Mouse (Mus musculus) neural tube, embryonic 14.5 days (tissue): ENCODE data around the gene Dlg4. TPM values are rescaled to one million over a fixed set of nuclear protein-coding genes. Genes with fewer than 3 reads are reported as not detected.

Experiments
- ATAC-seq: fragments of 200-750 bp; cut with Nextera tagmentation; 2 replicates; pipeline ENCODE4 v1.8.0; 2017; ENCODE audit warnings: low read depth, mild to moderate bottlenecking, moderate TSS enrichment, moderate library complexity
- H3K27ac ChIP-seq: fragments of 300-500 bp; sonication (generic); 2 replicates; pipeline ENCODE4 v1.5.1; 2014; ENCODE audit warnings: low read depth, mild to moderate bottlenecking, control low read depth, low read length, moderate library complexity, mixed read lengths
- H3K27me3 ChIP-seq: fragments of 300-500 bp; sonication (generic); 2 replicates; pipeline ENCODE4 v1.6.1; 2014; ENCODE audit warnings: low read length; ENCODE audit not compliant: control insufficient read depth, insufficient read depth
- H3K36me3 ChIP-seq: fragments of 300-500 bp; sonication (generic); 2 replicates; pipeline ENCODE4 v1.6.1; 2014; ENCODE audit warnings: low read length, mixed read lengths; ENCODE audit not compliant: control insufficient read depth, insufficient read depth
- H3K4me1 ChIP-seq: fragments of 300-500 bp; sonication (generic); 2 replicates; pipeline ENCODE4 v1.6.1; 2014; ENCODE audit warnings: low read length; ENCODE audit not compliant: control insufficient read depth, insufficient read depth
- H3K4me2 ChIP-seq: fragments of 300-500 bp; sonication (generic); 2 replicates; pipeline ENCODE4 v1.6.1; 2014; ENCODE audit warnings: mild to moderate bottlenecking, low read depth, low read length, control low read depth
- H3K4me3 ChIP-seq: fragments of 300-500 bp; sonication (generic); 2 replicates; pipeline ENCODE4 v1.5.1; 2014; ENCODE audit warnings: low read depth, low read length, control low read depth, mixed read lengths
- H3K9ac ChIP-seq: fragments of 300-500 bp; sonication (generic); replicated peaks from 2 replicates; pipeline ENCODE4 v1.6.1; 2014; ENCODE audit warnings: low read depth, mild to moderate bottlenecking, control low read depth, low read length, mixed read lengths
- H3K9me3 ChIP-seq: fragments of 300-500 bp; sonication (generic); 2 replicates; pipeline ENCODE4 v1.6.1; 2016; ENCODE audit warnings: low read length; ENCODE audit not compliant: control insufficient read depth
- WGBS: fragments of 180-500 bp; shearing (Covaris S2); extraction: QIAGEN DNeasy Blood & Tissue Kit; methylation state at CpG from one replicate; pipeline ENCODE4 v1.1.7; 2014; 5-methylcytosine and 5-hydroxymethylcytosine counted together
- polyA plus RNA-seq: library from polyadenylated mRNA; unstranded; fragments of >200 nt; fragmentation: Nextera tagmentation; extraction: Ambion mirVana; gene quantifications from 2 replicates; pipeline ENCODE4 v1.2.1, GENCODE M21; 2014

Gene Dlg4
- polyA plus RNA-seq, 1 experiment from 2014 or later, result 31.6 TPM

DNA sequence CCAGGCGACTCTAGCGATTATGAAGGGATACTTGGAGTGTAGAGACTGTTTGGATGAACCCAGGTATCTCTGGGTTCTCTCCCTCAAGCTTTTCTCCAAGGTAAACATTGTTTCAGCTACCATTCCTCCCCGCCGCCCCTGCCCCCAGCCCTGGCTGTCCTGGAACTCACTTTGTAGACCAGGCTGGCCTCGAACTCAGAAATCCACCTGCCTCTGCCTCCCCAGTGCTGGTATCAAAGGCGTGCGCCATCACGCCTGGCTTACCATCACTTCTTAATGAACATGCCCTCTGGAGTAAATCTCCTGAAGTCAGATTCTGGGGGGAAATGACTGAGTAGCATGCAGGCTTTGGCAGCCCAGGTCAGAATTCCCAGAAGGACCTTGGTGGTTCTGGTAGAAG is 34.5 kb upstream of the Dlg4 start, which contains the start of gene Elp5:
Elp5 (minus strand) TSS at position 293 of the 400 bp plus-strand sequence.
- Histone ChIP-seq H3K36me3 (peaks cover 22% of the 10 kb centered on the region), H3K4me3 (peak within 1 kb of the TSS; percentile 100), H3K9me3 (no peaks in the 10 kb centered on the region), H3K4me1 (peaks cover 23% of the 10 kb centered on the region), H3K4me2 (peak within 1 kb of the TSS; percentile 64), H3K9ac (peak within 1 kb of the TSS; percentile 97), H3K27ac (peak within 1 kb of the TSS; percentile 96), H3K27me3 (no peaks in the 10 kb centered on the region)
- no peak for ATAC-seq
- WGBS, result 65% methylated on average over 8 of the region's 8 CpGs

- no peaks in the 10 kb centered on the region for H3K27me3 ChIP-seq
- H3K27ac ChIP-seq, result no peak overlapping the region
- peaks cover 26% of the 10 kb centered on the region for H3K36me3 ChIP-seq
- 0 out of 2 replicates have a peak overlapping the region, but pooled peaks have one; percentile 12 for H3K9ac ChIP-seq
- no peak for ATAC-seq
- 42% methylated on average over 5 of the region's 5 CpGs for WGBS
- peaks cover 23% of the 10 kb centered on the region for H3K4me1 ChIP-seq
- H3K4me3 ChIP-seq, result peak overlapping the region; percentile 9; the same call in 1 of the 2 replicates
- no peaks in the 10 kb centered on the region for H3K9me3 ChIP-seq
- peak overlapping the region; percentile 64 for H3K4me2 ChIP-seq
These were observed 33.9 kb upstream of the Dlg4 start for GRCm38 (mm10) chr11:69982877-69983276.

- WGBS, result 91% methylated on average over 4 of the region's 4 CpGs
- Histone ChIP-seq H3K27ac (no peak overlapping the region), H3K36me3 (peaks cover 31% of the 10 kb centered on the region), H3K4me3 (no peak overlapping the region), H3K4me2 (peak overlapping the region; percentile 64), H3K9ac (no peak overlapping the region), H3K27me3 (no peaks in the 10 kb centered on the region), H3K9me3 (no peaks in the 10 kb centered on the region), H3K4me1 (peaks cover 23% of the 10 kb centered on the region)
- no peak for ATAC-seq
These were observed 33.4 kb upstream of the Dlg4 start for GRCm38 (mm10) chr11:69983377-69983776.

- Histone ChIP-seq H3K9ac (no peak overlapping the region), H3K4me2 (no peak overlapping the region), H3K27me3 (no peaks in the 10 kb centered on the region), H3K27ac (no peak overlapping the region), H3K4me1 (peaks cover 21% of the 10 kb centered on the region), H3K9me3 (no peaks in the 10 kb centered on the region), H3K4me3 (no peak overlapping the region), H3K36me3 (peaks cover 38% of the 10 kb centered on the region)
- 92% methylated on average over 8 of the region's 8 CpGs for WGBS
- no peak for ATAC-seq
These were observed 32.3 kb upstream of the Dlg4 start for GRCm38 (mm10) chr11:69984431-69984830.

DNA sequence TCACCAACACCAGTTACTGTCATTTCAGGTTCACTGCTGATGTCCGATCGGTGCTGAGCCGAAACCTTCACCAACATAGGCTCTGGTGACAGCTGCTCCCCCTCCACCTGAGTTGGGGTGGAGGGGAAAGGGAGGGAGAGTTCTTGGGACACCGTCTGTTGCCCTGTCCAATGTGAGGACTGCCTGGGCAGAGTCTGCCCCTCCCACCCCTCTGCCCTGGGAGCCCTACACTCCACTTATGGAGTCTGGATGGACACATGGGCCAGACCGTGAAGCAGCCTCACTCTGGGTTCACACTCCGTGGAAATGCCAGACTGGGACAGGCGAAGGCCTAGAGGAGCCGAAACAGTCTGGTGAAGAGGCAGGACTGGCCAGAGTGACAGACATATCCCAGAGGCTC is 26.8 kb upstream of the Dlg4 start:
- no peak overlapping the region for H3K4me2 ChIP-seq
- peaks cover 48% of the 10 kb centered on the region for H3K36me3 ChIP-seq
- 90% methylated on average over 8 of the region's 8 CpGs for WGBS
- ATAC-seq, result no peak
- H3K9me3 ChIP-seq, result no peaks in the 10 kb centered on the region
- no peak overlapping the region for H3K9ac ChIP-seq
- H3K4me3 ChIP-seq, result no peak overlapping the region; the same call in 1 of the 2 replicates
- H3K27me3 ChIP-seq, result no peaks in the 10 kb centered on the region
- H3K27ac ChIP-seq, result no peak overlapping the region
- peaks cover 12% of the 10 kb centered on the region; the same call in 1 of the 2 replicates for H3K4me1 ChIP-seq

GRCm38 (mm10) chr11:69990850-69991691 is 25.7 kb upstream of the Dlg4 start, which contains the start of gene Gabarap:
TSS of gene Gabarap (plus strand) at chr11:69991143.
- H3K27ac ChIP-seq, result peak within 1 kb of the TSS; percentile 90
- H3K9me3 ChIP-seq, result no peaks in the 10 kb centered on the region
- H3K27me3 ChIP-seq, result no peaks in the 10 kb centered on the region
- ATAC-seq, result peak; percentile 74
- peak within 1 kb of the TSS; percentile 78 for H3K4me2 ChIP-seq
- peak within 1 kb of the TSS; percentile 76 for H3K9ac ChIP-seq
- peaks cover 12% of the 10 kb centered on the region; the same call in 1 of the 2 replicates for H3K4me1 ChIP-seq
- peaks cover 43% of the 10 kb centered on the region for H3K36me3 ChIP-seq
- H3K4me3 ChIP-seq, result peak within 1 kb of the TSS; percentile 55
- under 1% methylated on average over 40 of the region's 40 CpGs for WGBS

GRCm38 (mm10) chr11:69991711-69992110 is 25.0 kb upstream of the Dlg4 start:
- no peaks in the 10 kb centered on the region for H3K27me3 ChIP-seq
- peaks cover 12% of the 10 kb centered on the region; the same call in 1 of the 2 replicates for H3K4me1 ChIP-seq
- H3K36me3 ChIP-seq, result peaks cover 37% of the 10 kb centered on the region
- H3K27ac ChIP-seq, result peak overlapping the region; percentile 90
- H3K4me2 ChIP-seq, result peak overlapping the region; percentile 78
- WGBS, result under 1% methylated on average over 15 of the region's 15 CpGs
- peak overlapping the region; percentile 55 for H3K4me3 ChIP-seq
- ATAC-seq, result no peak
- no peaks in the 10 kb centered on the region for H3K9me3 ChIP-seq
- H3K9ac ChIP-seq, result peak overlapping the region; percentile 76

DNA sequence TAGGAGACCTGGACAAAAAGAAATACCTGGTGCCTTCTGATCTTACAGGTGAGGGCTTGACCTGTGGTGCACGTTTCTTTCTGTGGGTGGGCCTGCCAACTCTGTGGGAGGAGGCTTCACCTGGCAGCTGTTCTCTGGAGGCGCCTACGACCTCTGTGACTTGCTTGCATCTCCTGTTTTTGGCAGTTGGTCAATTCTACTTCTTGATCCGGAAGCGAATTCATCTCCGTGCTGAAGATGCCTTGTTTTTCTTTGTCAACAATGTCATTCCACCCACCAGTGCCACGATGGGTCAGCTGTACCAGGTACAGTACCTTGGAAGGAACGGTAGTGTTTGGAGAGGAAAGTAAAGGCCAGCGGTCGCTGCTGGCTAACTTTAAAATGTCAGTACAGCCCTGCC is 24.3 kb upstream of the Dlg4 start:
- Histone ChIP-seq H3K27me3 (no peaks in the 10 kb centered on the region), H3K4me3 (peak overlapping the region; percentile 55), H3K4me1 (peaks cover 14% of the 10 kb centered on the region; the same call in 1 of the 2 replicates), H3K9me3 (no peaks in the 10 kb centered on the region), H3K36me3 (peaks cover 37% of the 10 kb centered on the region), H3K9ac (peak overlapping the region; percentile 76; the same call in 1 of the 2 replicates), H3K4me2 (peak overlapping the region; percentile 78), H3K27ac (no peak overlapping the region)
- ATAC-seq, result no peak
- 87% methylated on average over 10 of the region's 10 CpGs for WGBS

GRCm38 (mm10) chr11:69992932-69993331 is 23.8 kb upstream of the Dlg4 start:
- H3K9me3 ChIP-seq, result no peaks in the 10 kb centered on the region
- H3K36me3 ChIP-seq, result peaks cover 32% of the 10 kb centered on the region
- peaks cover 19% of the 10 kb centered on the region; the same call in 1 of the 2 replicates for H3K4me1 ChIP-seq
- no peak for ATAC-seq
- WGBS, result 90% methylated on average over 3 of the region's 3 CpGs
- H3K4me3 ChIP-seq, result peak overlapping the region; percentile 55; the same call in 1 of the 2 replicates
- peak overlapping the region; percentile 78; the same call in 1 of the 2 replicates for H3K4me2 ChIP-seq
- H3K9ac ChIP-seq, result no peak overlapping the region
- no peak overlapping the region for H3K27ac ChIP-seq
- no peaks in the 10 kb centered on the region for H3K27me3 ChIP-seq
